In genomic region chr8:122432443-122433268, GRCm38 (mm10) we compare ENCODE assay signal across 8 mouse cellular contexts. TPM values are rescaled to one million over a fixed set of nuclear protein-coding genes. Genes with fewer than 3 reads are reported as not detected.
DNase-seq lines count a peak whose midpoint lies in the region; ATAC-seq and TF ChIP-seq lines count a peak whose summit lies in the region.

Gene Cyba (minus strand): TSS chr8:122432930.

- H3K27ac ChIP-seq in forebrain, embryonic 16.5 days (ENCODE audit: low read length), result no peak within 1 kb of the TSS
- H3K27ac ChIP-seq in hindbrain, embryonic 11.5 days (ENCODE audit: low read depth, low read length), result no peak within 1 kb of the TSS
- H3K27ac ChIP-seq in limb, embryonic 13.5 days, result peak within 1 kb of the TSS; percentile 61
- no peak within 1 kb of the TSS for H3K27ac ChIP-seq in midbrain, embryonic 14.5 days (replicated peaks; ENCODE audit: low read depth, low read length)
- peak within 1 kb of the TSS; percentile 44 for H3K27ac ChIP-seq in stomach, embryonic 14.5 days (ENCODE audit: low read length)

- H3K9ac ChIP-seq in forebrain, embryonic 16.5 days (replicated peaks; ENCODE audit: low read depth, low read length), result peak within 1 kb of the TSS; percentile 40; the same call in 1 of the 2 replicates
- H3K9ac ChIP-seq in hindbrain, embryonic 11.5 days (ENCODE audit: low read depth, low read length), result peak within 1 kb of the TSS; percentile 56
- H3K9ac ChIP-seq in limb, embryonic 13.5 days, result peak within 1 kb of the TSS; percentile 85
- H3K9ac ChIP-seq in midbrain, embryonic 14.5 days (replicated peaks; ENCODE audit: low read length), result peak within 1 kb of the TSS; percentile 42; the same call in 1 of the 2 replicates
- peak within 1 kb of the TSS; percentile 71 for H3K9ac ChIP-seq in stomach, embryonic 14.5 days (replicated peaks; ENCODE audit: low read depth, low read length)

- H3K36me3 ChIP-seq in E14TG2a.4 (ENCODE audit: insufficient read depth, low read length), result peaks cover 47% of the 10 kb centered on the region
- H3K36me3 ChIP-seq in forebrain, embryonic 16.5 days (ENCODE audit: control insufficient read depth, insufficient read depth), result peaks cover 8% of the 10 kb centered on the region; the same call in 1 of the 2 replicates
- H3K36me3 ChIP-seq in hindbrain, embryonic 11.5 days (ENCODE audit: control insufficient read depth, insufficient read depth, low read length), result 0 out of 2 replicates have a peak, but pooled peaks cover 9% of the 10 kb centered on the region
- peaks cover 43% of the 10 kb centered on the region for H3K36me3 ChIP-seq in limb, embryonic 13.5 days
- peaks cover 41% of the 10 kb centered on the region for H3K36me3 ChIP-seq in midbrain, embryonic 14.5 days (ENCODE audit: control insufficient read depth, insufficient read depth, low read length)
- H3K36me3 ChIP-seq in stomach, embryonic 14.5 days (ENCODE audit: control insufficient read depth, insufficient read depth, low read length), result peaks cover 10% of the 10 kb centered on the region

- WGBS in forebrain, embryonic 16.5 days, result 5% methylated on average over 45 of the region's 45 CpGs
- 6% methylated on average over 45 of the region's 45 CpGs for WGBS in hindbrain, embryonic 11.5 days
- WGBS in limb, embryonic 13.5 days, result 5% methylated on average over 43 of the region's 45 CpGs
- WGBS in midbrain, embryonic 14.5 days, result 6% methylated on average over 43 of the region's 45 CpGs
- WGBS in stomach, embryonic 14.5 days, result 3% methylated on average over 45 of the region's 45 CpGs

- H3K4me1 ChIP-seq in E14TG2a.4 (replicated peaks; ENCODE audit: low read depth, low read length), result peaks cover 87% of the 10 kb centered on the region
- H3K4me1 ChIP-seq in forebrain, embryonic 16.5 days (replicated peaks; ENCODE audit: control insufficient read depth, insufficient read depth, low read length), result peaks cover 11% of the 10 kb centered on the region
- peaks cover 11% of the 10 kb centered on the region; the same call in 1 of the 2 replicates for H3K4me1 ChIP-seq in hindbrain, embryonic 11.5 days (replicated peaks; ENCODE audit: control insufficient read depth, insufficient read depth, low read length)
- H3K4me1 ChIP-seq in limb, embryonic 13.5 days, result peaks cover 22% of the 10 kb centered on the region
- H3K4me1 ChIP-seq in midbrain, embryonic 14.5 days (ENCODE audit: control insufficient read depth, insufficient read depth, low read length), result peaks cover 10% of the 10 kb centered on the region
- peaks cover 17% of the 10 kb centered on the region for H3K4me1 ChIP-seq in stomach, embryonic 14.5 days (ENCODE audit: control insufficient read depth, insufficient read depth, low read length)

- peak within 1 kb of the TSS; percentile 81 for H3K4me3 ChIP-seq in E14TG2a.4 (replicated peaks; ENCODE audit: low read length)
- H3K4me3 ChIP-seq in forebrain, embryonic 16.5 days (replicated peaks; ENCODE audit: low read length), result peak within 1 kb of the TSS; percentile 33
- H3K4me3 ChIP-seq in hindbrain, embryonic 11.5 days (ENCODE audit: low read depth, low read length), result peak within 1 kb of the TSS; percentile 37
- peak within 1 kb of the TSS; percentile 63 for H3K4me3 ChIP-seq in limb, embryonic 13.5 days
- peak within 1 kb of the TSS; percentile 27 for H3K4me3 ChIP-seq in midbrain, embryonic 14.5 days (replicated peaks; ENCODE audit: low read depth, low read length)
- H3K4me3 ChIP-seq in stomach, embryonic 14.5 days (ENCODE audit: low read depth, low read length), result peak within 1 kb of the TSS; percentile 54

- H3K27me3 ChIP-seq in E14TG2a.4 (ENCODE audit: insufficient read depth, low read length), result peaks cover 18% of the 10 kb centered on the region; the same call in 1 of the 2 replicates
- H3K27me3 ChIP-seq in forebrain, embryonic 16.5 days (replicated peaks; ENCODE audit: control insufficient read depth, insufficient read depth, low read length), result no peaks in the 10 kb centered on the region
- H3K27me3 ChIP-seq in hindbrain, embryonic 11.5 days (ENCODE audit: control insufficient read depth, insufficient read depth, low read length), result no peaks in the 10 kb centered on the region
- no peaks in the 10 kb centered on the region for H3K27me3 ChIP-seq in limb, embryonic 13.5 days
- H3K27me3 ChIP-seq in midbrain, embryonic 14.5 days (ENCODE audit: control insufficient read depth, insufficient read depth, low read length), result no peaks in the 10 kb centered on the region
- no peaks in the 10 kb centered on the region for H3K27me3 ChIP-seq in stomach, embryonic 14.5 days (ENCODE audit: control insufficient read depth, insufficient read depth, low read length)

- no peaks in the 10 kb centered on the region for H3K9me3 ChIP-seq in E14TG2a.4 (ENCODE audit: low read length)
- no peaks in the 10 kb centered on the region for H3K9me3 ChIP-seq in forebrain, embryonic 16.5 days (ENCODE audit: control insufficient read depth, low read length)
- no peaks in the 10 kb centered on the region for H3K9me3 ChIP-seq in hindbrain, embryonic 11.5 days (ENCODE audit: control insufficient read depth, low read length)
- H3K9me3 ChIP-seq in limb, embryonic 13.5 days, result no peaks in the 10 kb centered on the region
- H3K9me3 ChIP-seq in midbrain, embryonic 14.5 days (ENCODE audit: control insufficient read depth, low read length), result no peaks in the 10 kb centered on the region
- H3K9me3 ChIP-seq in stomach, embryonic 14.5 days (ENCODE audit: control insufficient read depth, low read depth, low read length), result no peaks in the 10 kb centered on the region

- peak; percentile 61 for DNase-seq in adrenal gland, postnatal 25 days
- DNase-seq in hindbrain, embryonic 11.5 days (ENCODE audit: low spot score), result peak; percentile 59
- peak; percentile 45 for DNase-seq in midbrain, embryonic 14.5 days
- no peak for DNase-seq in frontal cortex, postnatal 14 days (ENCODE audit: low spot score in 2 of 2)

- peak within 1 kb of the TSS; percentile 57 for H3K4me2 ChIP-seq in forebrain, embryonic 16.5 days (ENCODE audit: low read length)
- peak within 1 kb of the TSS; percentile 75 for H3K4me2 ChIP-seq in hindbrain, embryonic 11.5 days (replicated peaks; ENCODE audit: low read depth, low read length)
- peak within 1 kb of the TSS; percentile 91 for H3K4me2 ChIP-seq in limb, embryonic 13.5 days (replicated peaks)
- H3K4me2 ChIP-seq in midbrain, embryonic 14.5 days (ENCODE audit: low read length), result peak within 1 kb of the TSS; percentile 56
- H3K4me2 ChIP-seq in stomach, embryonic 14.5 days (replicated peaks; ENCODE audit: low read depth, low read length), result peak within 1 kb of the TSS; percentile 75

- no peak for TF ChIP-seq CTCF in E14TG2a.4 (conservative IDR thresholded peaks at IDR 0.05; ENCODE audit: low read length)

- ATAC-seq in forebrain, embryonic 16.5 days, result peak; percentile 69; the same call in 1 of the 2 replicates
- ATAC-seq in hindbrain, embryonic 11.5 days (ENCODE audit: low FRiP score), result peak; percentile 79
- ATAC-seq in limb, embryonic 13.5 days (ENCODE audit: low FRiP score, low read depth), result peak; percentile 83
- ATAC-seq in midbrain, embryonic 14.5 days (ENCODE audit: low FRiP score, low TSS enrichment), result peak; percentile 63; the same call in 1 of the 2 replicates
- peak; percentile 85 for ATAC-seq in stomach, embryonic 14.5 days (ENCODE audit: insufficient number of reproducible peaks, insufficient read depth, low FRiP score, low read depth)

RNA-seq across cellular contexts. Expression of gene Cyba, which starts in this region (rescaled TPM):
- 25.4 and 27.0 TPM in 2 replicates for total RNA-seq in adrenal gland, postnatal 25 days (2021)
- 25.1 and 30.5 TPM in 2 replicates for polyA plus RNA-seq in forebrain, embryonic 16.5 days (2015; fragmentation: Nextera tagmentation; extraction: Ambion mirVana)
- 52.7 and 53.4 TPM in 2 replicates for polyA plus RNA-seq in hindbrain, embryonic 11.5 days (2014; fragmentation: Nextera tagmentation; extraction: Ambion mirVana)
- polyA plus RNA-seq in limb, embryonic 13.5 days (2015; fragmentation: Nextera tagmentation; extraction: Ambion mirVana), result 139 and 144 TPM in 2 replicates
- 20.2 and 36.2 TPM in 2 replicates for polyA plus RNA-seq in midbrain, embryonic 14.5 days (2014; fragmentation: Nextera tagmentation; extraction: Ambion mirVana)
- polyA plus RNA-seq in stomach, embryonic 14.5 days (2014; fragmentation: Nextera tagmentation; extraction: Ambion mirVana), result 202 and 217 TPM in 2 replicates

Comparison
In these comparisons a context has a peak if more than half of its experiments do, and no peak if none do; other contexts are left out.
1. H3K4me3 ChIP-seq: peak in every context shown above with its lines; median percentile 81 in E14TG2a.4; 63 in limb, embryonic 13.5 days; 54 in stomach, embryonic 14.5 days; 37 in hindbrain, embryonic 11.5 days; 33 in forebrain, embryonic 16.5 days; 27 in midbrain, embryonic 14.5 days.
2. DNase-seq: peak in adrenal gland, postnatal 25 days (single experiment), hindbrain, embryonic 11.5 days (single experiment) and midbrain, embryonic 14.5 days (single experiment); none in frontal cortex, postnatal 14 days (0 of 2).
3. H3K27ac ChIP-seq: peak in limb, embryonic 13.5 days (single experiment) and stomach, embryonic 14.5 days (single experiment); none in forebrain, embryonic 16.5 days (single experiment), hindbrain, embryonic 11.5 days (single experiment) and midbrain, embryonic 14.5 days (single experiment).
4. Peak in every context shown above with its lines, with median percentiles within 50 percentile points of each other: ATAC-seq, H3K4me2 ChIP-seq and H3K9ac ChIP-seq.